Mouse (Mus musculus) limb, embryonic 15.5 days (tissue): ENCODE measurements around the gene Fbxo3. TPM values are rescaled to one million over a fixed set of nuclear protein-coding genes. Genes with fewer than 3 reads are reported as not detected.
"Not testable (repeated sequence)": the region's sequence is repeated elsewhere in the genome, so short reads cannot be mapped to it uniquely, and the experiment has no call there.

Experiments used
- ATAC-seq: fragments of 200-750 bp; cut with Nextera tagmentation; 2 replicates; pipeline ENCODE4 v1.8.0; 2017; ENCODE audit warnings: low read depth, moderate TSS enrichment; ENCODE audit not compliant: insufficient number of reproducible peaks, low FRiP score, low TSS enrichment
- H3K27ac ChIP-seq: fragments of 300-500 bp; sonication (generic); 2 replicates; pipeline ENCODE4 v1.5.1; 2015; ENCODE audit warnings: moderate library complexity, mild to moderate bottlenecking, inconsistent platforms
- H3K27me3 ChIP-seq: fragments of 300-500 bp; sonication (generic); 2 replicates; pipeline ENCODE4 v1.6.1; 2015; ENCODE audit warnings: inconsistent platforms
- H3K36me3 ChIP-seq: fragments of 300-500 bp; sonication (generic); 2 replicates; pipeline ENCODE4 v1.6.1; 2015; ENCODE audit warnings: inconsistent platforms
- H3K4me1 ChIP-seq: fragments of 300-500 bp; sonication (generic); 2 replicates; pipeline ENCODE4 v1.6.1; 2015; ENCODE audit warnings: inconsistent platforms
- H3K4me2 ChIP-seq: fragments of 300-500 bp; sonication (generic); 2 replicates; pipeline ENCODE4 v1.6.1; 2015; ENCODE audit warnings: mild to moderate bottlenecking, inconsistent platforms
- H3K4me3 ChIP-seq: fragments of 300-500 bp; sonication (generic); 2 replicates; pipeline ENCODE4 v1.5.1; 2015; ENCODE audit warnings: mild to moderate bottlenecking, inconsistent platforms
- H3K9ac ChIP-seq: fragments of 300-500 bp; sonication (generic); 2 replicates; pipeline ENCODE4 v1.6.1; 2015; ENCODE audit warnings: inconsistent platforms
- H3K9me3 ChIP-seq: fragments of 300-500 bp; sonication (generic); 2 replicates; pipeline ENCODE4 v1.6.1; 2016; ENCODE audit warnings: inconsistent platforms
- WGBS: fragments of 180-500 bp; shearing (Covaris S2); methylation state at CpG from one replicate; pipeline ENCODE4 v1.1.7; 2015; 5-methylcytosine and 5-hydroxymethylcytosine counted together
- polyA plus RNA-seq: library from polyadenylated mRNA; unstranded; fragments of >200 nt; fragmentation: Nextera tagmentation; extraction: Ambion mirVana; gene quantifications from 2 replicates; pipeline ENCODE4 v1.2.1, GENCODE M21; 2015

Fbxo3 gene
- polyA plus RNA-seq, 1 experiment from 2014 or later, result 52.0 TPM

DNA sequence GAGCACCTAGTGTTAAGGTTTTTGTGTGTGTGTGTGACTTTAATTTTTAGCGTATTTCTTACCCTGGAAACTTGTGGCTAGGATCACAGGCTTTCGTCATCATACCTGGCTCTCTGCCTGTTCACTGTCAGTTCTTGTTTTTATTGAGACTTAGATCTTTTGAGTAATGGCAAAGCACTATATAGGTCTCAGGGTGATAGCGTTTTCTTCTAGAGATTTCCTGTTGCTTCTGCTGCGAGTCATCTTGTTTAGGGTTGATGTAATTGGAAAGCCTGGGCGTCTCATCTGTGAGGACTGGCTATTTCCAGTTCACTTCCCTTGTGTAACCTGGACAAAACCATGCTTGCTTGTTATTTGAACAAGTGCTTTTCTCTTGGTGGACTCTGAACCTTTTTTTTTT, 14.1 kb downstream of the Fbxo3 start:
- Histone ChIP-seq H3K27ac (no peak overlapping the region), H3K4me2 (no peak overlapping the region), H3K36me3 (peaks cover 44% of the 10 kb centered on the region), H3K4me1 (no peaks in the 10 kb centered on the region), H3K27me3 (no peaks in the 10 kb centered on the region), H3K4me3 (no peak overlapping the region), H3K9ac (no peak overlapping the region), H3K9me3 (no peaks in the 10 kb centered on the region)
- WGBS, result 61% methylated on average over 5 of the region's 5 CpGs
- no peak for ATAC-seq

- Histone ChIP-seq H3K27me3 (no peaks in the 10 kb centered on the region), H3K4me1 (no peaks in the 10 kb centered on the region), H3K4me3 (no peak overlapping the region), H3K4me2 (no peak overlapping the region), H3K9ac (no peak overlapping the region), H3K27ac (no peak overlapping the region), H3K9me3 (no peaks in the 10 kb centered on the region), H3K36me3 (peaks cover 40% of the 10 kb centered on the region)
- ATAC-seq, result no peak
- WGBS, result 94% methylated on average over 15 of the region's 15 CpGs
Observed at GRCm38 (mm10) chr2:104042766-104043165, 15.2 kb downstream of the Fbxo3 start.

DNA sequence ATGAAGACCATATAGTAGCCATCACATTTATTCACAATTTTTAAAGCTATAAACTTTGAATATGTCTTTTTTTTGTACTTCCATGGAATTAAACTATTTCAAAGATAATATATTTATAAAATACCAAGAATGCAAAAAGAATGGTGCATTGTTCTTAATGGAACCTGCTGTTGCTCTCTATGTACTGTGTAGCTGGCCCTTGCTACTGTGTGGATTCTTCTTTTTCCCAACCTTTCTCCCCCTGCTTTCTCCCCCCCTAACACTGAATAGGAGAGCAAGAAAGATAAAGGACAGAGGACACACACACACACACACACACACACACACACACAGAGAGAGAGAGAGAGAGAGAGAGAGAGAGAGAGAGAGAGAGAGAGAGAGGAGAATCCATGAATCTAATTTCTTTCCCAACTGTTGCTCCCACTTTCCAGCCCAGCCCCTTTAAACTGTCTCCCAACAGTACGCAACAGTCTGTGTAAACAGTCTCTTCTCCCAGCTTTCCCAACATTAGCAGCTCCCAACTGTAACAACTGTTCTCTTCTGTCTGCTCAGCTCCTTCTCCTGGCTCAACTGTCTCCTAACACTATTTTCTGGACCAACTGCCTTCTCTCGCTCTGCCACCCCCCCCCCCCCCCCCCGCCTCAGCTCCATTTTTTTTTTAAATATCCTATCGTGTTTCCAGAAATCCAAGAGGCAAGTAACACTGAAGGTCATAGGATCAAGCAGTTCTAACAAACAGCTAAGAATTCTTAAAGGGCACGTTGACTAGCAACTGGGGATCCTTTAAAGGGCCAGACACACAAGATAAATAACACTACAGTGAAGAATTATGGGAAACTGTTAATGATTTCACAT, 16.3 kb downstream of the Fbxo3 start:
- H3K36me3 ChIP-seq, result peaks cover 47% of the 10 kb centered on the region
- no peaks in the 10 kb centered on the region for H3K9me3 ChIP-seq
- no peak overlapping the region for H3K4me3 ChIP-seq
- no peak overlapping the region for H3K4me2 ChIP-seq
- no peak overlapping the region for H3K27ac ChIP-seq
- no peaks in the 10 kb centered on the region for H3K27me3 ChIP-seq
- H3K4me1 ChIP-seq, result no peaks in the 10 kb centered on the region
- WGBS, result 50% methylated on average over 5 of the region's 5 CpGs
- no peak overlapping the region for H3K9ac ChIP-seq
- ATAC-seq, result no peak

- H3K36me3 ChIP-seq, result peaks cover 42% of the 10 kb centered on the region
- H3K27ac ChIP-seq, result no peak overlapping the region
- no peak overlapping the region for H3K4me2 ChIP-seq
- 86% methylated on average over 1 of the region's 1 CpGs for WGBS
- H3K27me3 ChIP-seq, result no peaks in the 10 kb centered on the region
- H3K9me3 ChIP-seq, result no peaks in the 10 kb centered on the region
- no peaks in the 10 kb centered on the region for H3K4me1 ChIP-seq
- no peak for ATAC-seq
- no peak overlapping the region for H3K4me3 ChIP-seq
- H3K9ac ChIP-seq, result no peak overlapping the region
Observed at GRCm38 (mm10) chr2:104044479-104045080, 17.1 kb downstream of the Fbxo3 start.

DNA sequence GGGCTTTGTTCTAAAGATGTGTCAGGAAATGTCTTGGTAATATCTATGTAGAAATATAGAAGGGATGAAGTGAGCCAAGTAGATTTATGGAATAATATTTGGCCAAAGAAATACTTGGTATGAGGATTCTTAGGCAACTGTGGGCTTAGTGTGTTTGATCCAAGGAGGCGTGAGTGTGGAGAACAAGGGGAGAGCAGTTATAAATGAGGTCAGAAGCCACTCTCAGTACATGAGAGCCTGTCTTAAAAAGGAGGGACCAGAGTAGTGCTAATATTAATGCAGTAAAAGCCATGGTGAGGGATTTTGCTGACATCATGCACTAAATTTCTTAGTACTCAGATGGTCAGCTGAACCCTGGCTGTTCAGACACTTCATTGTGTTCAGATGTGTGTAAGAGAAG, 30.9 kb downstream of the Fbxo3 start:
- peaks cover 47% of the 10 kb centered on the region for H3K36me3 ChIP-seq
- H3K9ac ChIP-seq, result no peak overlapping the region
- ATAC-seq, result no peak
- no peak overlapping the region for H3K4me3 ChIP-seq
- H3K4me2 ChIP-seq, result no peak overlapping the region
- no peaks in the 10 kb centered on the region for H3K9me3 ChIP-seq
- 86% methylated on average over 1 of the region's 1 CpGs for WGBS
- no peaks in the 10 kb centered on the region for H3K4me1 ChIP-seq
- H3K27ac ChIP-seq, result no peak overlapping the region
- H3K27me3 ChIP-seq, result no peaks in the 10 kb centered on the region

GRCm38 (mm10) chr2:104058954-104059353, 31.4 kb downstream of the Fbxo3 start:
- H3K36me3 ChIP-seq, result peaks cover 43% of the 10 kb centered on the region
- no peaks in the 10 kb centered on the region for H3K4me1 ChIP-seq
- 94% methylated on average over 4 of the region's 4 CpGs for WGBS
- no peaks in the 10 kb centered on the region for H3K27me3 ChIP-seq
- no peak overlapping the region for H3K9ac ChIP-seq
- no peak overlapping the region for H3K4me2 ChIP-seq
- H3K9me3 ChIP-seq, result no peaks in the 10 kb centered on the region
- H3K27ac ChIP-seq, result no peak overlapping the region
- no peak for ATAC-seq
- no peak overlapping the region for H3K4me3 ChIP-seq

GRCm38 (mm10) chr2:104059786-104060185, 32.3 kb downstream of the Fbxo3 start:
- Histone ChIP-seq H3K9ac (no peak overlapping the region), H3K4me1 (no peaks in the 10 kb centered on the region), H3K4me2 (no peak overlapping the region), H3K4me3 (no peak overlapping the region), H3K27ac (no peak overlapping the region), H3K36me3 (peaks cover 34% of the 10 kb centered on the region), H3K27me3 (no peaks in the 10 kb centered on the region), H3K9me3 (no peaks in the 10 kb centered on the region)
- no peak for ATAC-seq
- WGBS, result 77% methylated on average over 10 of the region's 10 CpGs

DNA sequence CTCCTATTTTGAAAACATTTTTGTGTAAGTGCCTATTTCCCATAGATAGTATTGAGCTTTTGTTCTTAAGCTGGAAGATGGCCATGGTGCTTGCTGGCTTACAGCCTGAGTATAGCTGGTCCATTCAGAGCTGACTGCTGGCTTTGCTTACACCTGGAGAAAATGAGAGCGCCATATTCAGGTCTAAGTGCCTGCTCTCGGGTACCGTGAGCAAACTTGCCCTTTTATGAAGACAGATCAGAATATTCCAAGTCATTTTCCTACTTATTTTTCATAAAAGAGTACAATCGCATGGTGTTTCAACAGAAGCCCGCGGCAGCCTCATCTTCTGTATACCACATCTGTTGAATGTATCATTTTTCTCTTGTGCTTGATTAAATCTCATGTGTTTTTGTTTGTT, 33.5 kb downstream of the Fbxo3 start:
- Histone ChIP-seq H3K9ac (no peak overlapping the region), H3K4me1 (no peaks in the 10 kb centered on the region), H3K36me3 (peaks cover 27% of the 10 kb centered on the region), H3K27me3 (no peaks in the 10 kb centered on the region), H3K4me3 (no peak overlapping the region), H3K9me3 (no peaks in the 10 kb centered on the region), H3K27ac (no peak overlapping the region), H3K4me2 (no peak overlapping the region)
- WGBS, result 94% methylated on average over 6 of the region's 6 CpGs
- no peak for ATAC-seq

DNA sequence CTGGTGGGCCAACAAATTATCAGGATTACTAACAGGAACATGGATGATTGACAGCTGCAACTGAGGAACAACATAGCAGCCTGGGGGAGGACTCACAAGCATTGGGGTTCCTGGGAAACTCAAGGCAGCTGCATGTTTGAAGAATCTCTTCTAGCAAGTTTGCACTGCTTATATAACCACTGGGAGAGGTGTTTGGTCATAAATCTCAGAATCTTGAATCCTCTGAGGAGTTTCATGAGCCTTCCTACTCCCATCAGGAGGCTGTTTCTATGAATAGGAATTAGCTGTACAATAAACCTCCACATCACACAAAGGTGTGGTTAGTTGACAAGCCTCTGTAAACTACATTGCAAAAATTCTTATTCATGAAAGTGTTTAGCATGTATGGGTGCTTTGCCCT, 35.1 kb downstream of the Fbxo3 start:
- H3K4me1 ChIP-seq, result no peaks in the 10 kb centered on the region
- no peak overlapping the region for H3K27ac ChIP-seq
- ATAC-seq, result no peak
- peaks cover 27% of the 10 kb centered on the region for H3K36me3 ChIP-seq
- H3K9ac ChIP-seq, result no peak overlapping the region
- no peak overlapping the region for H3K4me2 ChIP-seq
- no peaks in the 10 kb centered on the region for H3K9me3 ChIP-seq
- H3K27me3 ChIP-seq, result no peaks in the 10 kb centered on the region
- H3K4me3 ChIP-seq, result no peak overlapping the region

DNA sequence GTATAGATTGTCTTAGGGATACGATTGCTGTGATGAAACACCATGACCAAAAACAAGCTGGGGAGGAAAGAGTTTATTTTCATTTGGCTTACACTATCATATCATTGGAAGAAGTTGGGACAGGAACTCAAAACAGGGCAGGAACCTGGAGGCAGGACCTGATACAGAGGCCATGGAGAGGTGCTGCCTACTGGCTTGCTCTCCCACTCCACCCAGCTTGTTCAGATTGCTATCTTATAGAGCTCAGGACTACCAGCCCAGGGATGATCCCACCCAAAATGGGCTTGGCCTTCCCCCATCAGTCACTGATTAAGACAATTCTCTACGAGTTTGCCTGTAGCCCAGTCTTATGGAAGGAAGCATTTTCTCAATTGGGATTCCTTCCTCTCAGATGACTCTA, 36.6 kb downstream of the Fbxo3 start:
- H3K9me3 ChIP-seq, result no peaks in the 10 kb centered on the region
- no peak overlapping the region for H3K9ac ChIP-seq
- H3K27me3 ChIP-seq, result no peaks in the 10 kb centered on the region
- peaks cover 20% of the 10 kb centered on the region for H3K36me3 ChIP-seq
- H3K4me1 ChIP-seq, result no peaks in the 10 kb centered on the region
- ATAC-seq, result no peak
- 76% methylated on average over 2 of the region's 2 CpGs for WGBS
- H3K27ac ChIP-seq, result no peak overlapping the region
- H3K4me3 ChIP-seq, result no peak overlapping the region
- no peak overlapping the region for H3K4me2 ChIP-seq

DNA sequence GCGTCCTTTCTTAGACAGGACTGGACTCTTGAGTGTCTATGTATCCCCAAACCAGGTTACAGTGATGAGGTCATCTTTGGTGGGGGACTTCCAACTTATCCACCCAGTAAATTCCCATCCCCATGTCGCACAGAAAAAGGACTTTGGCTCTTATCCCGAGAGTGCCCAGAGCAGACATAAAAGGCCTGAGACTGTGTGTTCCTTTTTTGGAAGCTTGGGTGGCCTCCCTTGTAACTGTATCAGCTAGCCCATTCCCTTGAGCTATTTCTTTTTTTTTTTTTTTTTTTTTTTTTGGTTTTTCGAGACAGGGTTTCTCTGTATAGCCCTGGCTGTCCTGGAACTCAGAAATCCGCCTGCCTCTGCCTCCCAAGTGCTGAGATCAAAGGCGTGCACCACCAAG, 38.0 kb downstream of the Fbxo3 start, which contains the start of gene Gm10912:
Gene Gm10912, plus strand, starts transcription at position 301 of the 400 bp plus-strand sequence.
- not testable (repeated sequence) for H3K4me3 ChIP-seq, H3K27ac ChIP-seq, H3K4me1 ChIP-seq, H3K9me3 ChIP-seq, H3K27me3 ChIP-seq, ATAC-seq, H3K4me2 ChIP-seq, H3K9ac ChIP-seq
- H3K36me3 ChIP-seq, result peaks cover 14% of the 10 kb centered on the region
- WGBS, result 76% methylated on average over 6 of the region's 6 CpGs

DNA sequence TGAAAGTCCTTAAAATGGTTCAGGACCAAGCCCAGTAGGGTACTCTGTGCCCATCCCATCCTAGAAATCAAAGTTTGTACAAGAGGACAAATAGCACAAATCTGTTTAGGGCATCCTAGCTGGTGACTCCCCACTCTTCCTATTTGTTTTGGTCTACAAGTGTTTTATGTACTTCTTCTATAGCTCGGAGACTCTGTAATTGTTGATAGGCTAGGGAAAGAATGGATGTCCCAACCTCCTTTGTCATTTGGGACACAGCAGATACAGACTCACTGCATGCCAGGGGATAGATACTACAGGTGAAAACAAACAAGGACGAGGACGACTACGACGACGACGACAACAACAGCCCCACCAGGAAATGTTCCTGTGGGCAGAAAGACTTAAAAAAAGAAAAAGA, 40.9 kb downstream of the Fbxo3 start, which contains the start of gene Gm10799:
Gene Gm10799, minus strand, starts transcription at position 101 of the 400 bp plus-strand sequence.
- not testable (repeated sequence) for H3K4me1 ChIP-seq, H3K9me3 ChIP-seq, H3K27me3 ChIP-seq, H3K9ac ChIP-seq, H3K4me2 ChIP-seq, H3K27ac ChIP-seq, ATAC-seq, H3K36me3 ChIP-seq, H3K4me3 ChIP-seq
- 77% methylated on average over 7 of the region's 7 CpGs for WGBS
